Mouse (Mus musculus): Measurements from ENCODE around the gene Ddhd1. TPM values are rescaled to one million over a fixed set of nuclear protein-coding genes. Genes with fewer than 3 reads are reported as not detected.

The Ddhd1 gene
- polyA plus RNA-seq (2014; fragmentation: Illumina TruSeq; extraction: RNeasy Lipid Tissue Mini Kit (QIAGEN cat#74804)), result 56.3 TPM

DNA sequence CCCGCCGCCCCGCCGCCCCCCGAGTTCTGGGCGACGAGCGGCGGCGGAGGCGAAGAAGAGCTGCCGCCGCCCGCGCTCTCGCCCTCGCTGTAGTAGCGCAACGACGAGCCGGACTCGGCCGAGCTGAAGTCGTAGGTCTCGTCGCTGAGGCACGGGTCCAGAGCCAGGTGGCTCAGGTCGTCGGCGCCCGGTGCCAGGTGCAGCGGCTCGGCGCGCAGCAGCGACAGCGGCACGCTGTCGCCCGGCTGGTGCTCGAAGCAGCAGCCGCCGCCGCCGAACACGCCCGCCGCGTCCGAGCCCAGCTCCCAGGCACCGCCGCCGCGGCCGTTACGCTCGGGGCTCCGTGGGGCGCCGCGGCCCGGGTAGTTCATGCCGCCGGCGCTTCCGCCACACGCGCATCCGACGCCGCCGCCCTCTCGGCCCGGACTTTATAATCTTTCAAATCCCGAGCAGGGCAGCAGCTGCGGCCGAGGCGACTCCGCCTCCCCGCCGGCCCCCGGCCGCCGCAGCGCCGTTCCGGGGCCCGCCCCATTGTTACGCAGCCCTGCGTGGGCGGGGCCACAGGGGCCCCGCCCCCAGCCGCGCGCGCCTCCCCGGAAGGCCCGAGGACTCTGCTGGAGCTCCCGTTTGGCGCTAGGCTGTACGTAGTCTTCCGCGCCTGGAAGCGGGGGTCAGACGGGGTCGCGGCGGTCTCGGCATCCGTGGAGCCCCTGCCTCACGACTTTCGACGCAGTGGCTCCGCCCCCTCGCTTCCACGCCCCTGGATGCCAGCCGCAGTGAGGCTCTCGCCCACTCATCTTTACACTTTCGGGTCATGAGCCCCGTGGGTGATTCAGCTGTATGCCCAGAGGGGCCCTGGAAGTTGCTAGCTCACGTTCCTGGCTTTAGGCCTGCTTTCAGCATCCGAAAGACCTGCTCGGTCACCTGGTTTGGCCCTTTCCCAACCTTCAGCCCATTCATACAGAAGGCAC, at the start of gene Ddhd1:
Ddhd1 (minus strand) TSS at position 503 of the 971 bp plus-strand sequence.

Other genes starting within 250 kb of the Ddhd1 start
- 279 TPM for gene Fermt2, start 128.0 kb downstream of the Ddhd1 start, polyA plus RNA-seq (2014; fragmentation: Illumina TruSeq; extraction: RNeasy Lipid Tissue Mini Kit (QIAGEN cat#74804))